Mouse (Mus musculus): Measurements from ENCODE around the gene Sptbn4. TPM values are rescaled to one million over a fixed set of nuclear protein-coding genes. Genes with fewer than 3 reads are reported as not detected.

The Sptbn4 gene
- polyA plus RNA-seq, 1 experiment from 2014 or later: 5.6 TPM

DNA sequence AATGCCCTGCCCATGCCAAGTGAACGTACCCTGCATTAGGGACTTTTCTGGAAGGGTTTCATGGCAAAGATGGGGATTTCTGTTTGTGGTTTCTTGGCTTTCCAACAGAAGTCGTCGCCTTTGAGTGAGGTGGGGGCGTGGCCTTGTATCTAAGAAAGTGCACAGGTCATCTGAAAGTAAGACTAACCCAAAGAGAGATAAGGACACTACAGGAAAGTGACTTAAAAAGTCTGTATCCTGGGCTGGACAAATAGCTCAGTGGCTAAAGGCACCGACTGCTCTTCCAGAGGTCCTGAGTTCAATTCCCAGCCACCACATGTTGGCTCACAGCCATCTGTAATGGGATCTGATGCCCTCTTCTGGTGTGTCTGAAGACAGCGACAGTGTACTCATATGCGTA lies 31.1 kb upstream of the Sptbn4 start:
- Histone ChIP-seq H3K4me3 (ENCODE audit: low read depth, low read length) (no peak overlapping the region), H3K4me1 (ENCODE audit: control insufficient read depth, insufficient read depth, low read length) (peaks cover 4% of the 10 kb centered on the region; the same call in 1 of the 2 replicates), H3K27ac (ENCODE audit: low read depth, low read length) (no peak overlapping the region), H3K27me3 (ENCODE audit: control insufficient read depth, insufficient read depth, low read length) (no peaks in the 10 kb centered on the region), H3K9me3 (ENCODE audit: control insufficient read depth, low read length) (no peaks in the 10 kb centered on the region), H3K4me2 (ENCODE audit: low read depth, low read length) (no peak overlapping the region), H3K9ac (replicated peaks; ENCODE audit: low read depth, low read length) (no peak overlapping the region), H3K36me3 (ENCODE audit: control insufficient read depth, insufficient read depth, low read length) (peaks cover 8% of the 10 kb centered on the region; the same call in 1 of the 2 replicates)
- ATAC-seq (ENCODE audit: low read depth): no peak
- 84% methylated on average over 7 of the region's 7 CpGs for WGBS

GRCm38 (mm10) chr7:27476098-27476635 lies 28.7 kb upstream of the Sptbn4 start:
- H3K27ac ChIP-seq (ENCODE audit: low read depth, low read length): no peak overlapping the region
- H3K4me1 ChIP-seq (ENCODE audit: control insufficient read depth, insufficient read depth, low read length): peaks cover 3% of the 10 kb centered on the region; the same call in 1 of the 2 replicates
- no peaks in the 10 kb centered on the region for H3K27me3 ChIP-seq (ENCODE audit: control insufficient read depth, insufficient read depth, low read length)
- no peaks in the 10 kb centered on the region for H3K9me3 ChIP-seq (ENCODE audit: control insufficient read depth, low read length)
- H3K4me3 ChIP-seq (ENCODE audit: low read depth, low read length): no peak overlapping the region
- peaks cover 8% of the 10 kb centered on the region; the same call in 1 of the 2 replicates for H3K36me3 ChIP-seq (ENCODE audit: control insufficient read depth, insufficient read depth, low read length)
- WGBS: 98% methylated on average over 14 of the region's 14 CpGs
- no peak overlapping the region for H3K9ac ChIP-seq (replicated peaks; ENCODE audit: low read depth, low read length)
- ATAC-seq (ENCODE audit: low read depth): no peak
- H3K4me2 ChIP-seq (ENCODE audit: low read depth, low read length): no peak overlapping the region

GRCm38 (mm10) chr7:27475596-27475995 lies 28.1 kb upstream of the Sptbn4 start:
- no peak overlapping the region for H3K9ac ChIP-seq (replicated peaks; ENCODE audit: low read depth, low read length)
- H3K4me3 ChIP-seq (ENCODE audit: low read depth, low read length): no peak overlapping the region
- WGBS: 97% methylated on average over 2 of the region's 2 CpGs

DNA sequence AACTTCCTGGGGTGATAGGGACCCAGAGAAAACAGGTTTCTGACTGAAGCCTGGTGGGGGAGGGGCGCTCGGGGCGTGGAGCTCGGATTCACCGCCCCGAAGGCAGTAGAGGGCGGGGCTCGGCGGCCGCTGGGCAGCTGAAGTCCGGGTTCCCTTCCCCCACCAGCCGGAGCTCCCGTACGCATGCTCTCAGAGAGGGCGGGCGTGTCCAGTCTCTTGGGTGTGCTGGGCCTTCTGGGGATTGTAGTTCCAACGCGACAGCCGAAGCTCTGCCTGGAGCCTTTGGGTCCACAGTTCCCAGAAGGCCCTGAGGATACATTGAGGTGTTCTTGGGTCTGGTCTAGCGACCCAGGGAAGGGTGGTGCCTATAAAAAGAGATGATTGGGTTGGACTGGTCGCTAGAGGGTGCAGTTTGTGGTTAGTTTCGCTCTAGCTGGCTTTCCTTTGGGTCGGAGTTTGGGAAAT lies 27.0 kb upstream of the Sptbn4 start:
- Histone ChIP-seq H3K4me2 (ENCODE audit: low read depth, low read length) (peak overlapping the region; percentile 68), H3K27me3 (ENCODE audit: control insufficient read depth, insufficient read depth, low read length) (no peaks in the 10 kb centered on the region), H3K36me3 (ENCODE audit: control insufficient read depth, insufficient read depth, low read length) (peaks cover 8% of the 10 kb centered on the region; the same call in 1 of the 2 replicates), H3K4me3 (ENCODE audit: low read depth, low read length) (peak overlapping the region; percentile 53), H3K4me1 (ENCODE audit: control insufficient read depth, insufficient read depth, low read length) (peaks cover 3% of the 10 kb centered on the region; the same call in 1 of the 2 replicates), H3K9me3 (ENCODE audit: control insufficient read depth, low read length) (no peaks in the 10 kb centered on the region), H3K27ac (ENCODE audit: low read depth, low read length) (peak overlapping the region; percentile 72; the same call in 1 of the 2 replicates), H3K9ac (replicated peaks; ENCODE audit: low read depth, low read length) (no peak overlapping the region; the same call in 1 of the 2 replicates)
- WGBS: under 1% methylated on average over 23 of the region's 23 CpGs
- ATAC-seq (ENCODE audit: low read depth): peak; percentile 89

More at GRCm38 (mm10) chr7:27475596-27475995, 28.1 kb upstream of the Sptbn4 start:
- peaks cover 8% of the 10 kb centered on the region; the same call in 1 of the 2 replicates for H3K36me3 ChIP-seq (ENCODE audit: control insufficient read depth, insufficient read depth, low read length)
- no peak overlapping the region for H3K27ac ChIP-seq (ENCODE audit: low read depth, low read length)
- H3K27me3 ChIP-seq (ENCODE audit: control insufficient read depth, insufficient read depth, low read length): no peaks in the 10 kb centered on the region
- no peak for ATAC-seq (ENCODE audit: low read depth)
- no peaks in the 10 kb centered on the region for H3K9me3 ChIP-seq (ENCODE audit: control insufficient read depth, low read length)
- peaks cover 3% of the 10 kb centered on the region; the same call in 1 of the 2 replicates for H3K4me1 ChIP-seq (ENCODE audit: control insufficient read depth, insufficient read depth, low read length)
- no peak overlapping the region for H3K4me2 ChIP-seq (ENCODE audit: low read depth, low read length)

DNA sequence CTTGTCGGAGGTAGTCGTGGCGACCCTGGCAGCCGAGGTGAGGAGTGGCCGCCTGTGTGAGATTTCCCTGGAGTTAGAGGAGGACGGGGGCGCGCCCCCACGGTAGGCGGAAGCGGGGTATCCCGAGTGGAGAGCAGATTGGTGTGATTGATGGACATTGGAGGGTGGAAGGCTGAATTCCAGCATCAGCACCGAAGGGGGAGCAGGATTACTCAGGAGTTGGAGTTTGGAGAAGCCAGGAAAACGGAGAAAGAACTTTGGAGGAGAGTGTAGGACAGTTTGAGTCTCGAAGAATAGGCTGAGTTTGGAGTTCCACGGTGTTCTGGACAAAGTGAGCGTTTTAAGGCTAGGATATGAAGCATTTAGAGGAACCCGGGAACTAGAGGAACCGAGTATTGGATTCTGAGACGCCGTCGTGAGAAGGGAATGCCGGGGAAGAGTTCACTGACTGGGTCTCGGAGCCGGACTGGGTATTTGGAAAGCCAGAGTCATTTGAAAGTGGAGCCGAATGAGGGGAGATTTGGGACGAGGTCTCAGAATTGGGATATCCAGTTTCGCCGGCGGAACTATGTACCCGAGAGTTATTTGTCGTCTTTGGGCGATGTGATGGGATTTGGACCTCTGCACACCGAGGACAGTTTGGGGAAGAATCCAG lies 26.5 kb upstream of the Sptbn4 start:
- Histone ChIP-seq H3K4me2 (ENCODE audit: low read depth, low read length) (peak overlapping the region; percentile 68), H3K36me3 (ENCODE audit: control insufficient read depth, insufficient read depth, low read length) (peaks cover 8% of the 10 kb centered on the region; the same call in 1 of the 2 replicates), H3K9ac (replicated peaks; ENCODE audit: low read depth, low read length) (peak overlapping the region; percentile 45), H3K4me3 (ENCODE audit: low read depth, low read length) (peak overlapping the region; percentile 53), H3K4me1 (ENCODE audit: control insufficient read depth, insufficient read depth, low read length) (peaks cover 3% of the 10 kb centered on the region; the same call in 1 of the 2 replicates), H3K27ac (ENCODE audit: low read depth, low read length) (peak overlapping the region; percentile 72), H3K9me3 (ENCODE audit: control insufficient read depth, low read length) (no peaks in the 10 kb centered on the region), H3K27me3 (ENCODE audit: control insufficient read depth, insufficient read depth, low read length) (no peaks in the 10 kb centered on the region)
- ATAC-seq (ENCODE audit: low read depth): no peak
- under 1% methylated on average over 34 of the region's 34 CpGs for WGBS

- H3K27me3 ChIP-seq (ENCODE audit: control insufficient read depth, insufficient read depth, low read length): no peaks in the 10 kb centered on the region
- H3K9ac ChIP-seq (replicated peaks; ENCODE audit: low read depth, low read length): peak within 1 kb of the TSS; percentile 45
- no peaks in the 10 kb centered on the region for H3K9me3 ChIP-seq (ENCODE audit: control insufficient read depth, low read length)
- peak within 1 kb of the TSS; percentile 72 for H3K27ac ChIP-seq (ENCODE audit: low read depth, low read length)
- 0% methylated on average over 36 of the region's 36 CpGs for WGBS
- peaks cover 8% of the 10 kb centered on the region; the same call in 1 of the 2 replicates for H3K36me3 ChIP-seq (ENCODE audit: control insufficient read depth, insufficient read depth, low read length)
- H3K4me3 ChIP-seq (ENCODE audit: low read depth, low read length): peak within 1 kb of the TSS; percentile 53
- peak within 1 kb of the TSS; percentile 68 for H3K4me2 ChIP-seq (ENCODE audit: low read depth, low read length)
- peaks cover 3% of the 10 kb centered on the region; the same call in 1 of the 2 replicates for H3K4me1 ChIP-seq (ENCODE audit: control insufficient read depth, insufficient read depth, low read length)
- ATAC-seq (ENCODE audit: low read depth): peak; percentile 92
Measured at GRCm38 (mm10) chr7:27473156-27473834, 25.8 kb upstream of the Sptbn4 start, which contains the start of gene Sertad3. TSS of gene Sertad3 (plus strand) at chr7:27473768.

GRCm38 (mm10) chr7:27472596-27472995 lies 25.1 kb upstream of the Sptbn4 start:
- 49% methylated on average over 7 of the region's 7 CpGs for WGBS
- Histone ChIP-seq H3K9ac (replicated peaks; ENCODE audit: low read depth, low read length) (no peak overlapping the region), H3K9me3 (ENCODE audit: control insufficient read depth, low read length) (no peaks in the 10 kb centered on the region), H3K36me3 (ENCODE audit: control insufficient read depth, insufficient read depth, low read length) (peaks cover 4% of the 10 kb centered on the region; the same call in 1 of the 2 replicates), H3K4me2 (ENCODE audit: low read depth, low read length) (peak overlapping the region; percentile 68), H3K4me1 (ENCODE audit: control insufficient read depth, insufficient read depth, low read length) (peaks cover 3% of the 10 kb centered on the region; the same call in 1 of the 2 replicates), H3K27ac (ENCODE audit: low read depth, low read length) (peak overlapping the region; percentile 72; the same call in 1 of the 2 replicates), H3K4me3 (ENCODE audit: low read depth, low read length) (peak overlapping the region; percentile 53), H3K27me3 (ENCODE audit: control insufficient read depth, insufficient read depth, low read length) (no peaks in the 10 kb centered on the region)
- ATAC-seq (ENCODE audit: low read depth): no peak

DNA sequence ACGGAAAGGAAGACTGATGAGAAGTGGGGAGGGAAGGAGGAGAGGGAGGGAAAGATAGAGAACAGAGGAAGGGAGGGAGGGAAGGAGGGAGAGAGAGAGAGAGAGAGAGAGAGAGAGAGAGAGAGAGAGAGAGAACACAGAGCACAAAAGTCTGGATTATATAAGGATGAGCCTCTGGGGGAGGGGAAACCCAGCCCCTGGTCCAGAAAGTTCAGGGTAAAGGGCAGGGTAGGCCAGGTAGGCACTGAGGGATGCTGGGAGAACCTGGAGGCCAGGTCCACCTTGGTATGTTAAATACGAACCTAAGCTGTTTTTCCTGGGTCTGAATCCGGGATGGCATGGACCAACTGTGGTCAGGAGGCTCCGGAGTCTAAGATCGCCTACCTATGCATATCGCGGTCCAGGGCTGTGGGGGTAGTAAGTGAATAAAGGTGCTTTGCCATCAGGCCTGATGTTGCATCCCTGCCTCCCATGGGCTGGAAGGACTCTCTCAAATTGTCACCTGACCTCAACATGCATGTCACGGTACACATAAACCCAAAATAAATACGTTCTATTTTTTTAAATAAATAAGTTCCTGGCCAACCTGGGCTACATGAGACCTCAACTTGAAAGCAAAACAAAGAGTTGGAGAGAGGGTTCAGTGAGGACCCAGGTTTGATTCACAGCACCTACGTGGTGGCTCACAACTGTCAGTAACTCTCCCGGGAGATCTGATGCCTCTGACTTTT lies 24.1 kb upstream of the Sptbn4 start:
- Histone ChIP-seq H3K4me2 (ENCODE audit: low read depth, low read length) (no peak overlapping the region), H3K27ac (ENCODE audit: low read depth, low read length) (no peak overlapping the region), H3K9ac (replicated peaks; ENCODE audit: low read depth, low read length) (no peak overlapping the region), H3K4me1 (ENCODE audit: control insufficient read depth, insufficient read depth, low read length) (peaks cover 3% of the 10 kb centered on the region; the same call in 1 of the 2 replicates), H3K27me3 (ENCODE audit: control insufficient read depth, insufficient read depth, low read length) (no peaks in the 10 kb centered on the region), H3K36me3 (ENCODE audit: control insufficient read depth, insufficient read depth, low read length) (peaks cover 4% of the 10 kb centered on the region; the same call in 1 of the 2 replicates), H3K9me3 (ENCODE audit: control insufficient read depth, low read length) (no peaks in the 10 kb centered on the region), H3K4me3 (ENCODE audit: low read depth, low read length) (no peak overlapping the region)
- ATAC-seq (ENCODE audit: low read depth): no peak
- 91% methylated on average over 11 of the region's 11 CpGs for WGBS

All from neural tube, embryonic 14.5 days (tissue).